Mouse (Mus musculus): Measurements from ENCODE around the gene Wdr62.

- TF ChIP-seq CTCF (IDR thresholded peaks at IDR 0.05; ENCODE audit: low read depth) = no peak
- no peak for TF ChIP-seq EP300 (IDR thresholded peaks at IDR 0.05; ENCODE audit: low read depth)
Observed at GRCm38 (mm10) chr7:30221433-30221832, 58.8 kb downstream of the Wdr62 start.
